Mouse (Mus musculus) left cerebral cortex, postnatal 25 days (tissue): ENCODE data around the gene Dpp6. TPM values are rescaled to one million over a fixed set of nuclear protein-coding genes. Genes with fewer than 3 reads are reported as not detected.
"Not testable (repeated sequence)": the region's sequence is repeated elsewhere in the genome, so short reads cannot be mapped to it uniquely, and the experiment has no call there.

Experiments
- DNase-seq, 2 experiments: peaks; one replicate each; pipeline ENCODE4 v3.0.0; 2022; ENCODE audit warnings: low spot score in 2 of 2, mixed read lengths in 1 of 2
- intact Hi-C: fragments of 180-260 bp; cut with DNase I; formaldehyde crosslinking; loops from one replicate; pipeline ENCODE4 v1.15.1; 2025
- total RNA-seq, 2 experiments: library from RNA; stranded (reverse); gene quantifications; 2 replicates each; pipeline ENCODE4 v1.2.3; 2021

The Dpp6 gene
- total RNA-seq, 2 experiments from 2014 or later = 183 to 184 TPM

DNA sequence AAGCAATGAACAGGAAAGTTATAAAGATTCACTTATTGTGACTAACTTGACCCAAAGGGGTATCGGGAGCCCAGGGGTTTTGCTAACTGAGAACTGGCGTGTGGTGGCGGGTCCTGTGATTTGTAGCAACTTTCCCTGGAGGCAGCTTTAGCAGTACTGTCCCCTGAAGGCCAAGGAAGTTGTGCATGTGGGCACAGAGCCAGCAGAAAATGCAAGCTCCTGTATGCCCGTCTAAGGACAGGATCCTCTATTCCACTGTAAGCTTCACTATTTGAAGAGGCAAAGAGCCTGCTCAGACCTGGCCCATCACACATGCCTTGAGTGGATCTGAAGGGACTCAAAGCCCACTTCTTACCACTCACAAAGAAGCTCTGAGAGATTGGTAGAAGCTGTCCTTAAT is 598.5 kb downstream of the Dpp6 start:
- intact Hi-C loops = loop anchor here (5.0 to 10.0 kb wide), 2 partner anchors 151 to 338 kb away; no protein-coding TSS in a partner anchor
- no peak for DNase-seq

DNA sequence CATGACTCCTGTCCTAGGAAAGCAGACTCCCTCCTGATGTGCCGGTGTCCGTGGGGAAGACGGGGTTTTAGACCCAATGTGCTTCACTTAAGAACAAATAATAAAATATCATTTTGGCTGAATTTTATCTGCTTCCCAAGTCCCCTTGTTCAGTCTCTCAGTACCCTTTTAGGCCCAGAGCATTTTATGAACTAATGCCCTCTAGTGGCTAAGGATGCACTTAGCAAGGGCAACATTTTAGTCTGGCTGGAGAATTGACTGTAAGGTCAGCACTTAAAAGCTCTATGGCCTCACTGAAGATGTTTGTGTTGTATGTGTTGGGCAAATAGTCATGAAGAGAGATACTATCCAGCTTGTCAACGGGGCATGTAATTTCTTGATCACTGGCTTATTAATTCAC is 599.6 kb downstream of the Dpp6 start:
- peak in 1 of 2 experiments; percentile 21 for DNase-seq
- intact Hi-C loops = loop anchor here (5.0 to 10.0 kb wide), 2 partner anchors 152 to 339 kb away; no protein-coding TSS in a partner anchor

DNA sequence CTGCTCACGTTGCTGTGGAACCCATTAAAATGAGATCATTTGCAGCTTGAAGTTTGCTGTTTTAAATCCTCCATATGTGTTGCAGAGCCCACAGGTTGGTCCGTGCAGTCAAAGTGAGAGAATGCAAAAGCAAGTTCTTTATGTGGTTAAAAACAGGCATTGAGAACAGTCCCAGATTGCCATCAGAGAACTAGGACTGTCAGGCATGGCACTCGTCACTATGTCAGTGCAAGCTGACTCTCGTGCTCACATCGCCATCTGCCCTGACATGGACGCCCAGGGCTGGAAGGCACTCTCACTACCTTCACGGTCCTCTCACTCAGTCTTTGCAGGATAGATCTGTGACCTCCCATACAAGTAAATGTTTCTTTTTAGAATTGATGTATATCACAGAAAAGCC is 600.4 kb downstream of the Dpp6 start:
- peak in 1 of 2 experiments; percentile 42 for DNase-seq
- intact Hi-C loops = loop anchor here (5.0 to 10.0 kb wide), 2 partner anchors 153 to 340 kb away; no protein-coding TSS in a partner anchor

DNA sequence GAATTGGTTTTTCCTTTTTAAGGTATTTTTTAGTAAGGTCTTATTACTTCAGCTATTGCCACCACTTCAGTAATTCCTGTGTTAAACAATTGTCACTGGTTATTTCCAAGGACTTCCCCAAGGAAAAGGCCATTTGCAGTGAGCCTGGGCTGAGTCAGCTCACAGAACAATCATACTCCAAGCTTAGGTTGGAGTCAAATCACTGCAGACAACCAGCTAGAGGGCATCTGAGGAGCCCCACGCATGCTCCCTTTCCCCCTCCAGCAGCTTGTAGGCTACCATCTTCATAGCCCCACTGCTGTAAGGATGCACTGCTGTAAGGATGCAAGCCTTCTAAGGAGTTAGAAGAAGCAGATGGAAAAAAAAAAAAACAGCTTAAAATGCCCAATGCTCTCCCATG is 601.9 kb downstream of the Dpp6 start:
- intact Hi-C loops = loop anchor here (5.0 to 10.0 kb wide), 2 partner anchors 154 to 342 kb away; no protein-coding TSS in a partner anchor
- no peak for DNase-seq

DNA sequence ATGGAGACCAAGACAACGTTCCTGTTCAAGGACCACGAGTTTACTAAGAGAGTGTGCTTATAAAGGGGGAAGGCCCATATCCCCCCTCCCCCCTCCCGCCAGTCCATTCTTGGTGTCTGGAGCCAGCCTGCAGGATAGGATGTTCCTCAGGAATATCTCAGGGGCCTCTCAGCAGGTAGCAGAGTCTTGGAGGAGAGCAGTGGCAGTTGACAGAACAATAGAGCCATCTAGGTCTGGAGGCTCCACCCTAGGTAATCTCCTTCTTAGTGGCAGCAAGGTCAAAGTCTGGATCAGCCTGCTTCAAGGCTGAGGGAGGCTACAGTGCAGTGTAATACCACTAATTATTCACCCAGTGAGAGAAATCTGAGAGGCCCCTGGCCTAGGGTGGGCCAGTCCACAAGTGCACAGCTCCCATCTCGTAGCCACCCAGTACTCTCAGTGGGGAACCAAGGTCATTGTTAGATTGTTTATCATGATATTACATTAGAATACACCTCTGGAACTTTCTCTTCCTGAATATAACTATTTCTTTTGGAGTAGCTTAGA is 604.2 kb downstream of the Dpp6 start:
- DNase-seq = no peak
- intact Hi-C loops = no loop called here

DNA sequence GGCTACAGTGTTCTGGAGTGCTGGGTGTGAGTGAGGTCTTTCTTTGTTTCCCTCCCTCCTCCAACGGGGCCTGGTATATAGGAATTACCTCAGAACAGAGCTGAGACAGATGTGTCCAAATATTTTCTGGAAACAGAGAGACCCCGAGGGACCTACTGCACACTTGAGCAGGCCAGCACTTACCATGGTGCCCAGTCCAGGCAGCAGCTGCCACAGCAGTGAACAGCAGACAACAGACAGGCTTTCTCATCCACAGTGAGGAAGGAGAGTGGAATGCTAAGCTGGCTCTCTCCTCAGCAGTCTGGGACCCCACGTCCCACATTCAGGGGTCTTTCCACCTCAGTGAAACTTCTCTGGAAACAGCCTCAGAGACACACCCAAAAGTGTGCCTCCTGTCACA is 606.8 kb downstream of the Dpp6 start:
- intact Hi-C loops = no loop called here
- DNase-seq = no peak

DNA sequence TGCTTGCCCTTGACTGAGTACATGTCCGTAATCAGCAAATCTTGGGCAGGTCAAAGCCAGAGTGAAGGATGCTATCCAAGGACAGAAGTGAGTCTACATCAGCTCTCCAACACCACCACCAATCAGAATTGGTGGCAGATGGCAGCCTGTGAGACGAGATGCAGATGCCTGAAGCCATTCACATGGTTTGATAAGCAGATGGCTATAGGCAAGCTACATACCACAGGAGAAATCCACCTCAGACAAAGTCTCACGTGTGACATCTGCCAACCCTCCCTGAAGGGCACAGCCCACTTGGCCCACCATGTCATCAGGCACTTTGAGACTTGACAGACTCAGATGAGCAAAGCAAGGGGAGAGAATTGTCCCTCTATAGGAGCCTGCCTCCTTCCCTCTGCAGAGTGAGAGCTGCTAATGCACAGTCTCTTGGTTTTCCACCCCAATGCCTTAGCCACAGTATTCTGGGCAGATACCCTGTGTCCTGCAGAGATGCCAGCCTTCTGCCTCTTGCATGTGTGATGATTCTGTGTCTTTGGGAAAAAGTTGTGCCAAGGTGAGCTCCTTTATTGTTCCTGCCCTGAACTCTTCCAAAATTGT is 607.6 kb downstream of the Dpp6 start:
- intact Hi-C loops = no loop called here

DNA sequence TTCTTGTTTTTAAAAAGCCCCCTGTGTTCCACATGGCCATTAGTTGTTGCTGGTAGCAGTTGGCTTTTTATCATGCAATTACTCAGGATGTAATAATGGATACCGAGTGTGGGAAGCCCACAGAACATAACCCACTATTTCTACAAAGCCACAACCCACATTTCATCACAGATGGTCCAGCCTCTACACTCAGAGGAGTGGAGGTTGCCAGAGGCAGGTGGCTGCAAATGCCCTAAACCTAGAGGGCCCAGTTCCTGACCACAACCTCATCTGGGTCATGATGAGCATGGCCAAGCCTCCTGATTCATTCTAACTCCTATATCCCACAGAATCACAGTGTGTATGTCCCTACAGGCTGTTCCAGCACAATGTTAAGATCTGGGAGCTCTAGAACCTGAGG is 609.2 kb downstream of the Dpp6 start:
- DNase-seq = no peak
- intact Hi-C loops = no loop called here

More for the DNA sequence above, 607.6 kb downstream of the Dpp6 start:
- no peak for DNase-seq

DNA sequence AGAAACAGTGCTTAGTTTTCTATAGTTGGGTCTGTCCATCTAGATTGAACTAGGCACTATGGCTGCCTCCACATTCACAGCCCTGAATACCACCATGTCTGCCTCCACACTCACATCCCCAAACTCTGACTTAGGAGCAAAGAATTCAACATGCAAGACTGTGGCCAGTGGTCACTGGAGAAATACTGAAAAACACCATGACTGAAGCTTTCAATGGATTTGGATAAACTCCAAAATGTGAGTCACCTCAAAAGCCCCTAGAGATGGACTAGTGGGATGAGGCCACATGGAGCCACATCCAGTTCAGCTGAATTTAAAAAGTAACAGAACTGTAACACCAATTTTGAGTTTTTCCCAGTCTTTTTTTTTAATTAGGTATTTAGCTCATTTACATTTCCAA is 616.6 kb downstream of the Dpp6 start:
- intact Hi-C loops = no loop called here

DNA sequence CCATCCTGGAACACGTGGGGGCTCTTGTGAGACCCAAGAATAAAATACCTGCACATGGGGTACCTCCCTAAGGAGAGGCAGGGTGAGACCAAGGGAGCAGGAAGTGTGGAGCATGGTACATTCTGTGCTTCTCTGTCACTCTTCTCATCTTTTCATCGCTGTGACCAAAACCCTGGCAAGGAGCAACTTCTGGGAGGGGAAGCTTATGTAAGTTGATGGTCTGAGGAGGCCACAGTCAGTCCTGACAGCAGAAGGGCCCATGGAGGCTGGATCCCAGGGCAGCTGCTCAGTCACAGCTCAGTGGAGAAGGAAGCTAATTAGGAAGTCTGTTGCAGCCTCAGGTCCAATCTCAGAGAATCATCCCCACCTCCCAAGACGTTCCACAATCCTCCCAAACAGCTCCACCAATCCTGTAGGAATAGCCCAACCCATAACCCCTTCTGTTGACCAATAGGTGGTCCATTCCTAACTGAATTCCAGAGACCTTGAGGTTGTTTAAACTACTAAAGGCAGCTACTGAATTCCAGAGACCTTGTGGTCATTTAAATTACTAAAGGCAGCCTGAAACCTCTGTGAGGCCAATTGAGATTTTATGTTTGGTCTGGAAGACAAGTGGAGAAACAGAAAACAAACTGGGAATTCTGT is 636.3 kb downstream of the Dpp6 start:
- no peak for DNase-seq
- intact Hi-C loops = no loop called here

More for the DNA sequence above, 616.6 kb downstream of the Dpp6 start:
- no peak for DNase-seq

DNA sequence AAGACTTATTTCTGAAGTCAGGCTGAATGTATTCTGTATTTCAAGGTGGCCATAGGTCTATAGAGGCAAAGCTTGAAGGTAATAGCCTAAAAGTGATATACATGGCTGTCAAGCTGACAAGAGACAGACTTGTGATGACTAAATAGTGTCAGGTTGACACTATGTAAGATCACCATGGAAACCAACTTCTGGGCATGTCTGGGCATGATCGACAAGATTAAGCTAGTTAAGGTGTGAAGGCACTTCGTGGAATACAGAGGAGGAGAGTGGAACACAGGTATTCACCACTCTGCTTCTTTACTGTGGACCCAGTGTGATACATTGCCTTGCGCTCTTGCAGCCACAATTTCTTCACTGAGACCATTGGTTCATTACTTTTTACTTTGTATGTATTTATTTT is 637.4 kb downstream of the Dpp6 start:
- no peak for DNase-seq
- intact Hi-C loops = no loop called here

DNA sequence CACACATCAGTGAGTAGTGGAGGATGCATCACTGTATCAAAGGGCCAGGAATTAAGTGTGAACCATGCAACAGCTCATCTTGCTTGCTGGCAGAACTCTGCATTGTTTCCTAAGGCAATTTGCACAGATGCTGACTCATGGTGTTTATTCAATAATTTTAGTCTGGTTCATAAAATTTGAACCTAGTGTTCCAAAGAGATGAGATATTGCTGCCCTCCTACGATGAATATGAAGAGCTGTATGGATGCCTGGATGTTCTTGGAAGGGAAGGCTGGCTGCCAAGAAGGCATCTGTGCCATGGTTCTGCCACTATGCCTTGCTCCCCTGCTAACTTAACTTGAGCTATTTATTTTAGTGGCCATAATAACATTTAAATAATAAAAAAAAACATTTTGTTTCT is 640.0 kb downstream of the Dpp6 start:
- DNase-seq = peak; percentile 17 to 43
- intact Hi-C loops = no loop called here

DNA sequence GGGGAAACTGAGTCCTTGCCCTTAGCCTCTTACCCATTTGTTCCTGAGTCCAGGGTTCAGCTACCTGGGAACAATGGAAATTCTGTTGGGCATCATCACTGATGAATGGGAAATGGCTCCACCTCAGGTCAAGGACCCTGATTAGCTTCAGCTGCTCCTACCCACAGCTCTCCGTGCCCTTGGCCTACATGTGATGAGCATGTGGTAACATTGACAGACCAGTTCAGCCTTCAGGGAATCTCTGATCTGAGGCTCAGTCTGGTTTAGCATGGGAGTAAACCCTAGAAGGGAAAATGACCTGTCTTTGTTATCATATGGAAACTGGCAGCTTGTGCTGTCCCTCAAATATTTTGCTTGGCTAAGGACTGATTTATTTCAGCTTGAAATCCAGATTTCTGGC is 640.7 kb downstream of the Dpp6 start:
- no peak for DNase-seq
- intact Hi-C loops = no loop called here

DNA sequence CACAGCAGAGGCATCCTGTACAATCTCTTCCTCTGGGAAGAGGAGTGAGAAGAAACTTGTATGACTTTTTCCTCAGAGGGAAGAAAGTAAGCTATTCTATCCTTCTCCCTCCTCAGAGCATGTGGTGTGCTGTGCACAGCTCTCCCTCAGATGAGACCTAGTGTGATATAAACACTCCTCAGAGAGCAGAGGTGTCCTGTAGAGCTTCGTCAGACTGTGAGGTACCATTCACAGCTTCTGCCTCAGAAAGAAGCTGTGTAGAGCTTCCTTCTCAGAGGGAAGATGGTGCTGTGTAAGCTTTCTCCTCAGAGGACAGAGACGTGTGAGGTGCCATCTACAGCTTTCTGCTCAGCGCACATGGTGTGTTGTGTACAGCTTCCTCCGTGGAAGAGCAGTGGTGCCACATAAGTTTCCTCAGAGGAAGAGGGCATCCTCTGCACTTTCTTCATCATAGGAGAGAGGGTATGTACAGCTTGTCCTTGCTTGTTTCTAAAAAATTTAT is 658.0 kb downstream of the Dpp6 start:
- DNase-seq = peak in 1 of 2 experiments; percentile 28
- intact Hi-C loops = no loop called here

DNA sequence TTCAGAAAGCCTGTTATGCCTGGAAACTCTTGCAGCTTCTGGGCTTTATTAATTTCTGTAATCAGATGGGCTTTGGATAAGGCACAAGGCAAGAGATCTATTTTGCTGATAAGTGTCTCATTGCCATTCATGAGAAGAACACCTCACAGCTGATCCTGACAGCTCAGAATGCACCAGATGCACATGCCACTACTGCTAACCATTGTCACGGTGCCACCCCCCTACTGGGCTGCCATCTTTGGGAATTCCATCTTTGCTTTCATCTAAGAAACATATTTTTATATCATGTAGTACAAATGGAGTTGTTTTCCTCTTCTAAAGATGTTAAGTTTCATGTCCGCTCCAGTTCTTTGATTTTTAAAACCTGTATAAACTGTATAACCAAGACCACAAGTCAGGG is 664.7 kb downstream of the Dpp6 start:
- no peak for DNase-seq
- intact Hi-C loops = no loop called here

DNA sequence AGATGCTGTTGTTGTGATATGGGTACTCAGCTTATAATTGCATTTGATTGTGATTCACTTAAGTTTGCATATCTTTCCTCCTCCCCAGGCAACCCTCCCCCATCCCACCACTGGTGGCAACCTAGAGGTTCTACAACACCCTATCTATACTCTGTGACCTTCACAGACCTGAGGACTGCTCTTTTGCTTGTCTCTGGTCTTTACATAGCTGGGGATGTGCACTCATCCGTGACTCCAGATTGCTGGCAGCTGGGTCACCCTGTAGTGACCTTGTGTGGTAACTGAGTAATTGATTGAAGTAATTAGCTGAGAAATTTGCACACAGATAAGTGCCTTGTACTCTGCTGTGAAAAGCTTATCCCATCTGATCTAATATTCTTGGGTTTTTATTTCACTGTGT is 669.1 kb downstream of the Dpp6 start:
- intact Hi-C loops = no loop called here
- DNase-seq = no peak

DNA sequence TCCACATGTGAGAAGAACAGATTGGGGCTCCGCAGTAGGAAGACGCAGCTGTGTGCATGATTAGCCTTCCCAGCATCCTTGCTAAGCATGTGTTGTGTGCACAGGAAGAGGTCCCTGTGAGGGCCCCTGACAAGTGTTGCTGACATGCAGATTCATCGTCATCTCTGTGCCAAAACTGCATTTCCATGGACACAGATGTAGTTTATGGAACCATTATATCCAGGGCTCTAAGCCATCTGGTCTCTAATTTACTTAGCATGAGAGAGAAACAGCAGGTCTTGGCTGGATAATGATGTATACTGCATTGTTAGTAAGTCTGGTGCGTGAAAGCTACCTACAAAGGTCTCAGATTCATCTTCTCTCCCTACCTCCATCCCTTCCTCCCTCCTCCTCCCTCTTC is 673.9 kb downstream of the Dpp6 start:
- intact Hi-C loops = no loop called here
- no peak for DNase-seq

DNA sequence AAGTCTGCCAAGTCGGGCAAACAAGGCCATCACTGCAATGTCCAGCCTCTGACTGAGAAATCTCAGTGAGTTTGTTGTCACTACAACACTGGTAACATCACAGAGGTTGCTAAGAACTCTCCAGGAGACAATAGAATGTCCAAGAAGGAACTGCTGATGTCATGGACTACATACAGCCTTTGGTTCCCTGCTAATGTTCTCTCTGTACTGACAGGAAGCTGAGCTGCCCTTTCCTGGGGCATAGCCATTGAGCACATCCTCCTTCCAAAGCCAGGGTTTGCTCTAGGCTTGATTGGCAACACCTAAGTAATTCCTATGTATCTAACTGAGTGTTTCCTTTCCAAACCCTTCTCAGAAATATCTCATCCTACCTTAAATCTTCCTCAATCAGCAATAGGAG is 684.3 kb downstream of the Dpp6 start, which contains the start of gene Speer4b:
Gene Speer4b, minus strand, starts transcription at position 101 of the 400 bp plus-strand sequence.
- intact Hi-C loops, DNase-seq: not testable (repeated sequence)

DNA sequence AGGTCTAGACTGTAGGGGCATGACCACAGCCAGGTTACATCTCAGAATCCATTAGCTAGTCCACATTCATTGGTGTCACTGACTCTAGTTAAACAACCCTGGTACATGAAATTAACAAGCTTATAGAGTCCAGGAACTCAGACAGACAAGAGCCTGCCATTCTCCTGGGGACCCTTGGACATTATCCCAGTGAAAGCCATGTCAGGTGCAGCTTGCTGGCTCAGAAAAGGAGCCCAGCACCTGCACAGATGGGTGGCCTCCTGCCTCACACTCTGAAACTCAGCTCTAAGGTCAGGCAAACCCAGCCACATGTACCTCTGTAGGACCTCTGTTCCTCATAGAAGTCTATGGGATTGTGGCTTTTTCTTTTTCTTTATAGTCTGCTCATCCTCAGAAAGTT is 701.7 kb downstream of the Dpp6 start:
- DNase-seq = no peak
- intact Hi-C loops = no loop called here

DNA sequence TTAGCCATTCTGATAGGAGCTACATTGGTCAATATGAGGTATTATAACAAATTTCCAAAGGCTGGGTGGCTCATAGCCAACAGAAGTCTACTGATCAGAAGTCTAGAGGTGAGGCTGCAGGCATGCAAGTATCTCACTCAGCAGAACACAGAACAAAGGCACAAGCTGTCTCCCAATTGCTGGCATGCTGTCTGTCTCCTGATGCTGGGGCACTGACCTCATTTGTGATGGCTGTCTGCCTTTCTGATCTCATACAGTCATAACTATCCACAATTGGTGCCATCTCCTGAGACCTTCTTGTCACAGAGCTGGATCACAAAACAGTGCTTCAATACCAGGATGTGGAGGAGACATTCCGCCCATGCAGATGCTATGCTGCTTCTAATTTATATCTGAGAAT is 709.9 kb downstream of the Dpp6 start:
- intact Hi-C loops = no loop called here
- no peak for DNase-seq

DNA sequence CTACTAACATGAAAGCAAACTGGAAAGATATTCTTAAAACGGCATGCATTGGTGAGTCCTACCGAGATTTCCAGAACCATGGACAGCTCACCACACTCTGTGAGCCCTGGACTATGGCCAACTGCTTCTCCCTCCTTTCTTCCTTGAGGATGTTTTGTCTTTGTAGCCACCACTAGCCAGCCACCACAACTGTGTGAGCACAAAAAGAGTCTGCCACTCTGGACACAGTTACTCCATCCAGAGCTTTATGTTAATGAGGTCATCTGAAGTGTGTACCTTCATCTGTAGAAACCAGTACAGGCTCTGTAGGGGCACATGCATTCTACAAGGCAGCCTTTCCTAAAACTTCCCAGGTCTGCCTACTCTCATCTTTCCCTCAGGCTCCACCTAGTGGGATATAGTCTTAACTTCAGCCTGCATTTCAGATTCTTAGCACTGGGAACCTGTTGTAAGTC is 727.8 kb downstream of the Dpp6 start:
- DNase-seq = peak; percentile 41 to 74
- intact Hi-C loops = loop anchor here (1.0 kb wide), 1 partner anchor 470 kb away; no protein-coding TSS in a partner anchor
